Mouse (Mus musculus) spleen, postnatal 4 days (tissue): Measurements from ENCODE around the gene Slc27a1.
"Not testable (repeated sequence)": the region's sequence is repeated elsewhere in the genome, so short reads cannot be mapped to it uniquely, and the experiment has no call there.

Source experiments
- DNase-seq, 2 experiments: peaks; one replicate each; pipeline ENCODE4 v3.0.0; 2022; ENCODE audit warnings: low spot score in 2 of 2

Slc27a1 gene

DNA sequence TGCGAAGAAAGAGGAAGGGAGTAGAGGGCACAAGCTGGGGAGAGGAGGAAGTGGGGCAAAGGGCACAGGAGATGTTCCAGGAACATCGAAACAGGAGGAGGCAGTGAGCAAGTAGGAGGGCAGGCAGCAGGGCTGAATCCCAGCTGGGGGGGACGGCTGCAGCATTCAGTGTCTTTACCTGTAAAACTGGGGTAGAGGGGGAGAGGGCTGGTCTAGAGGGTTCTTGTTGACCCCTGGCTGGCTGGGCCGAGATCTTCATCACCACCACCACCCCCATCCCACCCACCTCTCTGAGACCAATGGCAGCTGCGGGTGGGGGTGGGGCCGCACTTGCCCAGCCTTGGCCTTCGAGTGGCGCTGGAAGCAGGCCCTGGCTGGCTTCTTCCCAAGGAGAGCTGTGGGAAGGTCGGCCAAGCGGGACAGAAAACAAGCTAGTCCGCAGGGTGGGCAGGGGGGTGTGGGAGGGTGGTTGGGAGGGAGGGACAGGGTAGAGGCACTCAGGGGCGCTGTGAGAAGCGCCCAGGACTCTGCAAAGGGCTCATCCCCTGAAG, at the start of gene Slc27a1:
Gene Slc27a1, plus strand, starts transcription at position 496 of the 551 bp plus-strand sequence.
- no peak for DNase-seq

DNA sequence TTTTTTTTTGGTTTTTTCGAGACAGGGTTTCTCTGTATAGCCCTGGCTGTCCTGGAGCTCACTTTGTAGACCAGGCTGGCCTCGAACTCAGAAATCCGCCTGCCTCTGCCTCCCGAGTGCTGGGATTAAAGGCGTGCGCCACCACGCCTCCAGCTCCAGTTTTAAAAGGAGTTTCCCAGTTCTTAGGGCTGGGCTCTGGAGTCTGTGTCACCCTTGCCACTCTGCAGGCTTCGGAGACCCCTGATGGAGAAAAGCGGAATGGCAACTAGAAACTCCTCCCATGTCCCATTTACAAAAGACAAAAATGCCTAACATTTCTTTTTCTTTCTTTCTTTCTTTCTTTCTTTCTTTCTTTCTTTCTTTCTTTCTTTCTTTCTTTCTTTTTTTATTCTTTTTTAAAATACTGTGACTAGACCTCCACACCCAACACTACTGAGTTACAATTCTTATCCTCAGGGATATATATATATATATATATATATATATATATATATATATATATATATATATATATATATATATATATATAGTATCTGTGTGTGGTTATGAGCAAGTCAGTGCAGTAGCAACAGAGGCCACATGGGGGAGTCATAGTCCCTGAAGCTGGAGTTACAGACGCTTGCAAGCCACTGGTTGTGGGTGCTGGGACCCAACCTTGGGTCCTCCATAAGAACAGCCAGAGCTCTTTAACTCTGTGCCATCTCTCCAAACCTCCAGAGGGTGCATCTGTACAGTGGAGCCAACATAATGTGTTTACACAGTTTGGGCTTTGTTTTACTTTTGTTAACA, 49.5 kb upstream of the Slc27a1 start:
- DNase-seq: peak in 1 of 2 experiments; percentile 48

DNA sequence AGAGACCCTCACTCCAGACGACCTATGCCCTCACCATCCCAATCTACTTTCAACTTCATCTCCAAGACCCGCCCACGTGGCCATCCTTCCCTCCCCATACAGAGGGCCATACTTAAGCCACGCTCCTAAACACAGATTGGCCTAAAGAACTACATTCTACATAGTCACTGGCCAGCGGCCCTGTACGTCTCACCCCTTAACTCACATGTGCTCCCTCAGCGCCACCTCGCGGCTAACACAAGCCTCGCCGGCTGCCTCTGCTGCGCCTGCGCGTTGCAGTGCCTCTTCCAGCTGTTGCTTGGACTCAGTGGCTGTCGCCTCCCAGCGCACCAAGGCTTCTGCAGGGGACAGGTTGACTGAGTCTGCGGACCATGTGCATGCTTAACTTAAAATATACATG, 47.0 kb upstream of the Slc27a1 start:
- DNase-seq: peak; percentile 91 to 97

DNA sequence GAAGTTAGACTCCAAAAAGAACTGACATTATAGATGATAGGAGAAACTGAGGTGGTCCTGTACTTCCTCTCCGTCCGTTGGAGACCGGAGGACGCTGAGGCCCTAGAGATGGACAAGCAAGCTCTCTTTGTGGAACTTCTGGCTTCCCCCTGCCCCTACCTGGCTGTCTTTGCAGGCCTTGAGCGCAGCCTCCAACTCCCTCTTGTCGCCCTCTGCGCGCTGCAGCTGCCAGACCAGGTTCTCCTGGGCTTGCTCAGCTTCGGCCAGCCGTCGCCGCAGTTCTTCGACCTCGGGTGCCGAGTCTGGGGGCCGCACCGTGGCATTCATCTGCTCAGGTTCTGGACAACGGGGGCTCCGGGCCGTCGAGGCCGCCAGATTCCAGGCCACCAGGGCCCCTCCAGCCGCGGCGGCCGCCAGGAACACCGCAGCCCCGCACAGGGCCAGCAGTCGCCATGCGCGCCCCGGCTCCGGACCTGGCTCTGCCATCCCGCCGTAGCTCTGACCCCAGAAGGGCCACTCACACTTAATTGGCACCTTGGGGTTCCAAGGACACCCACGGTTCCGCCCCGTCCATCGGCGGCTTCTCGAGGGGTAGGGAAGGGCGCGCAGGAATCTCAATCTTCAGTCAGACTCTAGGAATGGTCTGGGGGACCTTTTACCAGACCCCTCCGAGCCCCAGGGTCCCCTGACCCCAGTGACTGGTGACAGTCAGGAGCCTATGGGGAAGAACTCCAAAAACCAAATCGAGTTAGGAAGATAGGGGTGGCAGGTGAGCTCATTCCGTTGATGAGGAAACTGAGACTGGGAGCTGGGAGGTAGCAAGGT, 43.2 kb upstream of the Slc27a1 start, which contains the start of gene Ccdc194:
Gene Ccdc194, minus strand, starts transcription at position 486 of the 825 bp plus-strand sequence.
- DNase-seq: no peak

DNA sequence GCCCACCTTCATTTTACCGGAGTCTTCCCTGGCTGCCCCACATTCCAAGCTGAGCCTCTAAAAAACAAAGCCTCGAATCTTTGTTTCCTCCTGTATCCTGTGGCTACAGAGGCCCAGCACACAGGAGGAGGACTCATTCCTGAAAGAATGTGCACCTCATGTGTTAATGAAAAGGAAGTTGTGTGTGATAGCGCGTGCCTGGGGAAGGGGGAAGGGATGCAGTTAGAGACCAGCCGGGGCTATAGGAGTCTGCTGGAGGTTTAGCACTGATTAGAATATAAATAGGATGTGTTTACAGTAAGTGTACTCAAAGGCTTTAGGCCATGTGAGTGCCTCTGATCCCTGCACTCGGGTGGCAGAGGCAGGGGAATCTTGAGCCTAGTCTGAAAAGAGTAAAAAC, 42.4 kb upstream of the Slc27a1 start:
- DNase-seq: no peak

DNA sequence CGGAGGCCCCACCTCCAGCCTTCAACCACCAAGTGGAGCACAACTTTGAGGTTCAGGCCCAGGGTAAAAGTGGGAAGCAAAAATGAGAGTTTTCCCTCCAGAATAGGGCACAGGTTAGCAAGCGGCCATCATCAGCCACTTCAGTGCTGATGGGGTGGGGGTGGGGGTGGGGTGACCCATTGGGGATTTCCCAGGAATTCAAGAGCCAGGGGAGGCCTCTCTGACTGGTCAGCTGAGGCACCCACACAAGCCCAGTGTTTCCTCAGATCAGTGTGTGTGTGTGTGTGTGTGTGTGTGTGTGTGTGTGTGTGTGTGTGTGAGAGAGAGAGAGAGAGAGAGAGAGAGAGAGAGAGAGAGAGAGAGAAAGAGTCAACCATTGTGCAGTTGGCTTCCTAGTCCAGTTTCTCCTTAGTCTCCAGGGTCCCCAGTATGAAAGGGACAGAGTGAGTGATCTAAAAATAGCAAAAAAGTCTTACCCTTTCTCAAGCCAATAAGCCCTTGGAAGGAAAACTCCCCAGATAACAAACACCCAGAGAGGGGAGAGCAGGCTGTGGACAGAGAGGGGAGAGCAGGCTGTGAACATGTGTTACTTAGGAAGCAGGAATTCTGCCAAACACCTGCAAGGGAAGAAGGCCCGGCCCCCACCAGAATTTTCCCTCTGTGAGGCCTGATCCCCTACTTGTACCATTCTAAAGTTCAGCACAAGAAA, 41.4 kb upstream of the Slc27a1 start:
- no peak for DNase-seq

DNA sequence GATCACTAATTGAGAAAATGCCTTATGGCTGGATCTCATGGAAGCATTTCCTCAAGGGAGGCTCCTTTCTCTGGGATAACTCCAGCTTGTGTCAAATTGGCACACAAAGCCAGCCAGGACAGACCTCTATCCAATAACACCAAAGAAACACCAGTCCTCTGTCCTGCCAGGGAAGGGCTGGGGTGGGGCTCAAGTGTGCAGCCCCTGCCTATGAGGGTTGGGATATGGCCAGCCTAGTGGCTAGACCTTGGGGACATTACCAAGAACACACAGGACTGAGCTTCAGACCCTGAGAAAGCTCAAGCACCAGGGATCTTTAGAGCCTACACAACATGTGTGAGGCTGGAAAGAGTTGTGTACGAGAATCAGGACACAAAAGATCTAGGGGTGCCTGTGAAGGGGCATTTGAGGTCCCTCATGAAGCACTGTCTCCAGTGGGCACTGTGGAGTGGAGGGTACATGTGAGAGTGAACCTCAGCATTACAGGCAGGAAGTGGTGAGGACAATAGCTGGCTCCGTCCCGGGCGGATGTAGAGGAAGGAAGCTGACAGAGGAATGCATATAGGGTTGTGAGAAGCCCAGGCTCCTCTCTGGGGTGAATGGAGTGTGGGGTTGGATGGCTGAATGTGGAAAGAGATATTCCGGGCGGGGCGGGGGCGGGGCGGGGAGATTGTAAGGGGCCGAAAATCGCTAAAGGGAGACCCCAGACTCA, 40.2 kb upstream of the Slc27a1 start:
- DNase-seq: no peak

DNA sequence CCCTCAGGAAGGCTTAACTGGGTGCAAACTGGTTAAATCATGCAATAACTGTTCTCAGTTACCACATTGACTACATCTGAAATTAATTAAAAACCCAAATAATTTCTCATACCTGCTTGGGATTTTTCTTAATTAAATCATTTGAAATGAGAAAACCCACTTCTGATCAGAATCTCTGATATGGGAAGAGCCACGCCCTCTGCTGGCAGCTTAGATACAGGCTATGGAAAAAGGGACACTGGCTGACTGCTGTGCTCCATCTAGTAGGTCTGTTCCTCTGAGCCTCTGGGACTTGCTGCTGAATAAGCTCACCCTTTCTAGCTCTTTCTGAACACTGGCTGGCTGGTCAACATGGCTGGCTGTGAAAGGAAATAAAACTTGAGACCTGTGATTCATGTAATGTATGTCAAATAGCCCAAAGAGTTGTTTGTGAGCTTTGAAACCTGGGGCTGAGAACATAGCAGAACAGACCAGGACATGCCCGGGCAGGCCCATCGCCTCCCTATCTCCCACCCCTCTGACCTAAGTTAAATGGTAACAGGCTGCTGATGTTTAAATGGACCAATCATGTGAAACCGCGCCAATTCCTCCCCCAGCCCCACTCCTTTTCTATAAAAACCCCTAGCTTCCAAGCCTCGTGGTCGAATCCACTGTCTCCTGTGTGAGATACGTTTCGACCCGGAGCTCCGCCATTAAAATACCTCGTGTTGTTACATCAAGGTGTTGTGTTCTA, 37.8 kb upstream of the Slc27a1 start:
- DNase-seq: not testable (repeated sequence)

DNA sequence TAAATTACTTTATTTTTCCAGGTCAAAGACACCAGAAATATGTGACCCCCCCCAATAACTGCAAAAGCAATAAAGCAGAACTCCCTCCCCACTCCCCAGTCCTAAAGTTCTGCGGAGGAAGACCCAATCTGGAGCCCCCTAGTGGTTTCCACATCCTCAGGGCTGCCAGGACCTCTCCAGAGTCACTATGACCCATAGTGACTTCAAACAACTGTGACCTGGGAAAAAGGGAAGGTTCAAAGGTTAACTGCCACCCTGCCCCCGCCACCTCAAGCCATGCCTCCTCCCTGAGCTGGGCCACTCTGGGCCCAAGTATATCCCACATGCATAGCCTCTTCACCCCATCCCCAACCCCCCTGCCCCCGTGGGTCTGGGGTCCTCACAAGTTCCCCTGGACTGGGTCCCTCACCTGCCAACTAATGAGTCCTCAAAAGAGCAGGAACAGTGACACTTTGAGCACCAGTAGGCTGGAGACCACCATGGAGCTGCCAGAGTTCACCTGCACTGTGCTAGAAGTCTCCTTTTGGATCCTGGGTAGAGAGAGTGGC, 34.3 kb upstream of the Slc27a1 start:
- DNase-seq: no peak

DNA sequence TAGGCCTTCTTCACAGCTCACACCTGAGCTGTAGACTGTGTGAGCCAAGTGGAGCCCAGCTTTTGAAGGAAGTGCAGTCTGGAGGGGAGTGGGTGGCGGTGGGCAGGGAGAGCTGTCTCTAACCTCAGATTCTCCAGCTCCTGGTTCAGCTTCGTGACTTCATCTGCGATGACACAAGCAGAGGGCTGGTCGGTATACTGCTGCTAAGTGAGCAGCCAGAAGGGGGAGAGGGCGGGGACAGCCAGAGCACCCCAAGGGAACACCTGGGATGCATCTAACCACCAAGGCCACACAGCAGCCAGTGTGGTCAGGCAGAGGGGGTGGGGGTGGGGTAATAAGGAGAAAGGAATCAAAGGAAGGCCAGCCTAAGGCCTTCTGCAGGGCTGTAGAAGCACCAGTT, 33.0 kb upstream of the Slc27a1 start:
- no peak for DNase-seq

DNA sequence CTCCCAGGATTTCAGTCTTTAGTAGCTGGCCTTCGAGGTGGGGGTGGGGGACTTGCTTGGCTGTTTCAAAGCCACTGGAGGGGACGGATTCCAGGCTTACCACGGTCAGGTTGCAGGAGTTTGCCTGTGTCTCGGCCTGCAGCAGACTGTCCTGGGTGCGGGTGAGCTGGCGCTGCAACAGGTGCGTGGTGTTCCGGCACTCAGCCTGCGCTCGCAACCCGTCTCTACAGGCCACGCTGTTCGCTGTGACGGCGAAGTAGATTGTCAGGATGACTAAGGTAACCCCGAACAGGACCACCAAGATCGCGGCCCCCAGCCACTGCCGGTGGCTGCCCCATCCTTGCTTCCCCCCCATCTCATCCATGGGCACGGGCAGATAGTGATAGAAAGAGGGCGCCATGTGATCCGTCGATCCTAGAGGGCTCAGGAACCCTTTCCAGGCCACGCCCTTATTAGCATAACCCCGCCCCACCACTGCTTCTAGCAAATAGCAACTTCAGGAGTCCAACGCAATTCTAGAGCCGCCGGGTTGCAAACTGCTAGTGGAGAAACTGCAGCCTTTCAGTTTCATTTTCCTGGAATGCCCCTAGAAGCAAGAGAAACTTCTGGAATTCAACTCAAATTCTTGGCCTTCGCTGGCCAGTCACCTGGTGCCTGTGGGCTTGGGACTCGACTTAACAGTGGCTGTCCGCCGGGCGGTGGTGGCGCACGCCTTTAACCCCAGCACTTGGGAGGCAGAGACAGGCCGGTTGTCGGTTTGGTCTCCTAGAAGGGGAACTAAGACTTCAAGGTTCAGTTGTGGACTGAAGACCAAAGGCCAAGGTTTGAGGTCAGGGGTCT, 31.4 kb upstream of the Slc27a1 start, which contains the start of gene Bst2:
Gene Bst2, minus strand, starts transcription at position 429 of the 840 bp plus-strand sequence.
- peak; percentile 87 to 88 for DNase-seq

DNA sequence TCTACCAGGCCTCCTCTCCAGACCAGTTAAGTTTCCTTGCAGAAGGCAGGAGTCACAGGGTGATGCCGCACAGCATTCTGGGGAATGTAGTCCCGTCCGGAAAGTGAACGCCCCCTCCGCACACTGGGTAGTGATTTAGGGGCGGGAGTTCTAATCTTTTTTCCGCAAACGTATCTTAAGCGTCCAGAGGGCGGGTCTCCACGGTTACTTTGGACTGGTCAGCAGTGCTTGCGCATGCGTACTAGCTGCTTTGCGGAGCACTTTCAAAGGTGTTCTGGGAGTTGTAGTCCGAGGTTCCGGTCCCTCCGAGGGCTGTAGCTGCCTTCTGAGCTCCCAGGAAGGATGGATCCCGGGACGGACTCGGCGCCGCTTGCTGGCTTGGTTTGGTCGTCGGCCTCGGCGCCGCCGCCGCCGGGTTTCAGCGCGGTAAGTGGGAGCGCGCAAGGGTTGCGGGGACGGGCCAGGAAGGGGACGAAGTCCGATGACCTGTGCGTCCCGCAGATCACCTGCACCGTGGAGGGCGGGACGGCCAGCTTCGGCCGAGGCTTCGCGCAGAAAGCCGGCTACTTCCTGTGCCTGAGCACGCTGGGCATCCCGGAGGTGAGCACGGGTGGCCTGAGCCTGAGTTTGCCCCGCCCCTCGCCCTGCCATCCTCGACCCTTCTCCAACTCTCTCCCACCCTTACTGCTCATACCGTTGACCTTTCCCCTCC, 25.9 kb upstream of the Slc27a1 start, which contains the start of gene Mvb12a:
Gene Mvb12a, plus strand, starts transcription at position 291 of the 712 bp plus-strand sequence.
- DNase-seq: peak; percentile 90 to 94

DNA sequence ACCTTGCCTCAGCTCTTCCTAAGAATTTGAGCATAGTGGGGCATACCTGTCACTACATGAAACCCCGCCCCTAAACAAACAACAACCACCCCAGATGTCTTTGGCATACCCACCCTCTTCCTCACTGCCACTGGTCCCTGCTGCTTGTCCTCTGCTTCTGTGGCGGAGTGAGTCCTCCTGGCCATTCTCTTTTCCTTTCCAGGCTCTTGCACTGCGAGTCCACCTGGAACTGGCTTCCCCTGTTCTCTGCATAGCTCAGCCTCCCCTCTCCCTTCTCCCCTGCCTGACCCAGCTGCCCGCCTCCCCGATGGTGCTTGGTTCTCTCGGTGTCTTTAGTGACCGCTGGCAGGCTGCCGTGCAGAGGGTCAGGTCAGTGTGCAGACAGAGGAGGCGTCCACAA, 24.9 kb upstream of the Slc27a1 start:
- no peak for DNase-seq

DNA sequence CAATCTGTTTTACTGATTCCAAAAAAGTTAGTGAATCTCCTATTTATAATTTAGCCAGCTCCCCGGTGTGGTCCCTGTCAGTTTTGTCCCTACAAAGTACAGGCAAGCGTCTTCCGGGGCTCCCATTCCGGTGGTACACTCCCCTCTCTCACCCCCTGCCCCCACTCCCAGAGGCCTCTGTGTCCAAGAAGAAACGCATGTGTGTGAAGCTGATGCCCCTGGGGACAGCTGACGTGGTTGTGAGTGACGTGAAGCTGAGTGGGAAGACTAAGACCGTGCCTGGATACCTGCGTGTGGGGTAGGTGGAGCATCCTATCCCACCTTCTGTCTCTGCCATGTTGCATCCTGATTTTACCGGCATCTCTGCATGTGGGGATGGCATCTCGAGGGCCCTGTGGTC, 23.6 kb upstream of the Slc27a1 start:
- DNase-seq: no peak

DNA sequence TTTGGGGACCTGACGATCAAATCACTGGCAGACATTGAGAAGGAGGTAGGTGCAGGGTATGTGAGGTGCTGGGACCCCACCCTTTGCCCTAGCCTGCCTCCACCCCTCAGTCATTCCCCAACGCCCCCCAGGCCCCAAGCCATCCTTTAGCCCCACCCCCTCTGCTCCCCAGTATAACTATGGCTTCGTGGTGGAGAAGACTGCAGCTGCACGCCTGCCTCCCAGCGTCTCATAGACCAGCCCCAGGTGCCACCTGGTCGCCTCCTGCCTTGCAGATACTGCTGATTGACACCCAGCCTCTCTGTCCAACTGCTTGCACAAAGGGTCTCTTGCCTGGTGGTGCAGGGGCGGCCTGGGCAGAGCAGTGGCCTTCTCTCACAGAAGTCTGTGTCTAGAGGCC, 21.1 kb upstream of the Slc27a1 start:
- no peak for DNase-seq

DNA sequence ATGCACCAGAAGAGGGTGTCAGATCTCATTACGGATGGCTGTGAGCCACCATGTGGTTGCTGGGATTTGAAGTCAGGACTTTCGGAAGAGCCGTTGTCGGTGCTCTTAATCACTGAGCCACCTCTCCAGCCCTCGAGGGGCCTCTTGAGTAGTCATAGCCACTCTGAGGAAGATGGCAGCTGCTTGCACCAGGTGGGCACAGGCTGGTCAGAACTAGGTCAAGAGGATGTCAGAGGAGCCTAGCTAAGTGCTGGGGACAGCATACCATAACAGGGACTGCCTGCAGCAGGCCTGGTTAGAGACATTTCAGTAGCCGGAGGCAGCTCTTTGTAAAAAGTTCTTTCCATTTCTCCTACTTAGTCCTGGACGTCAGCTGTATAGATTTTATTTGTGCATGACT, 17.9 kb upstream of the Slc27a1 start:
- no peak for DNase-seq

DNA sequence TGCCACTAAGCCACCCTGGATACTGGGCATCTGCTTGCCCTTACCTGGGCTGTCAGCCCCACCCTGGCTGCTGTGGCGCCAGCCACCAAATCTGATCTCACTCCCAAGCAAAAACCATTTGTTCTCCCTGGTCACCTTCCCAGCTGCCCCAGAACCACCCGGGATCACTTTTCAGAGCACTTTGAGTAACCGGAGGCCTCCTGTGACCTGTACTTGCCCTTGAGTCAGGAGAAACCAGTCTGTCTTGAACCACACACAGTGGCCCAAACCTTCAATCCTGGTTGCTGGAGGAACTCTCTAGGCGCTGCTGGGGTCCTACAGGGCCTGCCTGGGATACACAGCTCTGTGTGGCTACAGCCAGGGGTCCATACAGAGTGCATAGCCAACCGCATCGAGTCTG, 15.9 kb upstream of the Slc27a1 start:
- no peak for DNase-seq

DNA sequence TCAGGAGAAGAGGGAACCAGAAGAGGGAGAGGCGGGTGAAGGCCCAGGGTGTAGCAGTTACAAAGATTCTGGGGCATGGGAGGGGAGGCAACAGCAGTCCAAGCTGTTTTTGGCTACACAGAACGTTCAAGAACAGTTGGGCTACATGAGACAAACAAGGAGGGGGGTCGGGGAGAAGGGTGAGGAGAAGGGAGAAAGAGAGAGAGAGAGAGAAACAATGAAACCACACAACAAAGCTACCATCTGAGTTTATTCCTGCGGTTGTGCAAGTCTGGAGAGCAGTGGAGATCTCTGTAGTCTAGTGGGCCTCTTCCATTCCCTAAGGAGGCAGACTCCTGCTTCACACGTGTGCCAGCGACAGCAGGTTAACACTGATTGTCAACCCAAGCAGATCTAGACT, 14.7 kb upstream of the Slc27a1 start:
- DNase-seq: no peak

DNA sequence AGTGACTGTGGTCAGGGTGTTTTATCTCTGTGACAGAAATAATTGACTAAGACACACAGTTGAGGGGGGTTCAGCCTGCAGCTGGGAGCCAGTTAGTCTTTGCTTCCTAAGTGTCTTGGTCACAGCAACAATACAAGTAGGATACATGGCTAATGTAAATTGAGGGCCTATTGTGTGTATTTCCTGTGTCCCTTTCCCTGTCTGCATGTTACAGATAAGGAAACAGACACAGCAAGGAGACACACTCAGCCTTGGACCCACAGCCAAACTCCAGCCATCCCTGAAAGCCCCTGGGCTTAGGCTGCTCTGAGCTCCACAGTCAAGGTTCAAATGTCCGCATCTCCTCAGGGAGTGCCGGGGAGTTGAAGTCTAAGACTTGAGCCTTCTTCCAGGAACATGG, 14.0 kb upstream of the Slc27a1 start:
- no peak for DNase-seq
